Mouse (Mus musculus) brain, embryonic 14.5 days (tissue): ENCODE results near the gene S100a8. TPM values are rescaled to one million over a fixed set of nuclear protein-coding genes. Genes with fewer than 3 reads are reported as not detected.

Experiments
- DNase-seq: peaks from one replicate; pipeline ENCODE4 v3.0.0-alpha.2; 2011; ENCODE audit warnings: low read depth
- CTCF ChIP-seq: fragments of 200-500 bp; IDR thresholded peaks from 2 replicates; pipeline ENCODE4 v1.5.1; 2012; ENCODE audit warnings: inconsistent platforms, mild to moderate bottlenecking, moderate library complexity, borderline replicate concordance; ENCODE audit not compliant: insufficient read depth, insufficient read length; ENCODE audit errors: extremely low read depth
- POLR2A ChIP-seq: fragments of 200-500 bp; IDR thresholded peaks from 2 replicates; pipeline ENCODE4 v1.6.1; 2012; ENCODE audit warnings: mild to moderate bottlenecking, inconsistent platforms, borderline replicate concordance; ENCODE audit not compliant: poor library complexity, insufficient read depth, insufficient read length, severe bottlenecking; ENCODE audit errors: extremely low read depth
- polyA plus RNA-seq: library from polyadenylated mRNA; depleted of rRNA; stranded (reverse); fragments of >200 nt; gene quantifications from 2 replicates; pipeline ENCODE4 v1.2.3, GENCODE M21; 2012; rRNA removed

Gene S100a8
- 3.0 and 7.4 TPM in 2 replicates for polyA plus RNA-seq

GRCm38 (mm10) chr3:90668846-90669245, at the start of gene S100a8:
S100a8 (plus strand) TSS chr3:90668978.
- DNase-seq = peak; percentile 44
- TF ChIP-seq CTCF (no peak), POLR2A (no peak)

DNA sequence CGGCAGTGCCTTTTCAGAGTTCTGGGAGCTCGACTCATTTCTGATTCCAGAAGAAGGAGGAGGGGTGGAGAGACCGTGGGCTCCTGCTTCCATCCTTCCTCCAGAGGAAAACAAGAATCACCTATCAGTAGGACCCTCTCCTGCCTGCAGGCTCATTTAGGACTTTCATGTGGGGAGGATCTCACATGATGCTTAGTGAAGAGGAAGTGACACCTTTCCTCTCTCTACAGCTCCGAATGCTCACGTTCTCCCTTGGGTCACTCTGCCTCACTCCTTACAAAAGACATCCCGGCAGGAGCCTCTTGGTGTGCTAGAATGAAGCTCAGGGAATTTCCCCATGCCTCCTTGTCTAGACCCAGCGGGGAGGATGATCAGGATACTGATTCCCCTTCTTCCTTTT, 47.2 kb upstream of the S100a8 start:
- DNase-seq = no peak
- TF ChIP-seq CTCF (no peak), POLR2A (no peak)

DNA sequence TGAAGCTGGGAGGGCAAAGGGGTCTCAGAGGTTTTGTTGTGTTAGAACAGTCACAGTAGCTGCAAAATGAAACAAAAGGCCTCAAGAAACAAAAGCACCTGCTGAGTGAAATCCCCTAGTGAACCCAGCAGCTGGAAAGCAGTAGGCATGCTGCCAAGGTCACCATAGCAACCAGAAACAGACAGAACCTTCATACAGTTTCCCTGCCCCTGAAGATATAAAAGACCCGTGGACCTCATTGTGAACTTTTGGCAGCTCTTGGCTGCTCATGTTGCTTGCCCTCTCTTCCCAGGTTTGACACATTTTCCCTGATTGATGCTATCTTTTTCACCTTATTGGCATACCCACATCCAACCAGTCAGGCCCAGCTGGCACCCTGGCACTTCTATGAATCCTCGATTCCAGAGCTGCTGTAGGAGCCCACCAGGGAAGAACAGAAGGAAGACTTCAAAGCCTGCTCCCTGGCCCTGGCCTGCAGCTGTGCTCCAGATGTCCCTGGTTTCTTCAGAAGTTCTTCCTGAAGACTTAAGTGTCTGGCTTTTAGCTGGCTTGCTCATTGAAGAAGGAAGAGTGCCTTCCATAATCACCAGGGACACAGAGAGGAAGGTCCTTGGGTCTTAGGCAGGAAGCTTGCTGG, 45.2 kb upstream of the S100a8 start:
- peak; percentile 92 for DNase-seq
- no peak for TF ChIP-seq CTCF

- TF ChIP-seq CTCF (no peak), POLR2A (no peak)
These were observed 43.3 kb upstream of the S100a8 start for GRCm38 (mm10) chr3:90625496-90625895.

GRCm38 (mm10) chr3:90626266-90627021, 42.3 kb upstream of the S100a8 start:
- DNase-seq = no peak
- no peak for TF ChIP-seq CTCF
- TF ChIP-seq POLR2A = no peak

More at GRCm38 (mm10) chr3:90625496-90625895, 43.3 kb upstream of the S100a8 start:
- DNase-seq = no peak

- no peak for DNase-seq
- TF ChIP-seq CTCF (no peak), POLR2A (no peak)
These were observed 41.4 kb upstream of the S100a8 start for GRCm38 (mm10) chr3:90627366-90627765.

GRCm38 (mm10) chr3:90627807-90628206, 41.0 kb upstream of the S100a8 start:
- peak; percentile 53 for DNase-seq
- peak; percentile 46; the same call in 1 of the 2 replicates for TF ChIP-seq CTCF
- no peak for TF ChIP-seq POLR2A

GRCm38 (mm10) chr3:90629298-90629697, 39.5 kb upstream of the S100a8 start:
- no peak for DNase-seq
- no peak for TF ChIP-seq POLR2A
- TF ChIP-seq CTCF = no peak

DNA sequence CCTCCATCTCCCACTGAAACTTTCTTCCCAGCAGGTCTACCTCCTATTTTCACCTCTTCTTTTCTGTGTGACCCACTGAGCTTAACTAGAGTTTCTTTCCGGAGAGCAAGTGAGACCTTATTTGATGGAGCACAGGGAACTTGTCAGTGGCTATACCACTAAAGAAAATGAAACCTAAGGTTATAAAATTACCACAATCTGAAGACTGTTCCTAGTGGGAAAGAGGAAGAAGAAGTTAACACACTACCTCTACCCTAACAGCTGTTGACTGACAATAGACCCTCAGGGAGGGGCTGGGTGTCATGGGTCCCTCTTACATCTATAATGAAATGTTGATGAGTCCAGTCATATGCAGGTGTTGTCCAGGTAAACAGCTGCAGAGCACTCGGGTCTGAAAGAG, 36.8 kb upstream of the S100a8 start:
- no peak for DNase-seq
- no peak for TF ChIP-seq CTCF
- no peak for TF ChIP-seq POLR2A

- no peak for TF ChIP-seq POLR2A
- no peak for TF ChIP-seq CTCF
- DNase-seq = no peak
These were observed 30.1 kb upstream of the S100a8 start for GRCm38 (mm10) chr3:90638511-90639275.

- TF ChIP-seq POLR2A (no peak), CTCF (peak; percentile 67)
These were observed 29.1 kb upstream of the S100a8 start for GRCm38 (mm10) chr3:90639511-90640154.

More at GRCm38 (mm10) chr3:90639511-90640154, 29.1 kb upstream of the S100a8 start:
- peak; percentile 19 for DNase-seq
